Mouse (Mus musculus): ENCODE measurements at regions not wholly inside any gene's neighbourhood (a gene's known extent, or its start where the extent isn't known, plus 50 kb on each side); places are given as distances from the start of the nearest gene placed in this dataset.

DNA sequence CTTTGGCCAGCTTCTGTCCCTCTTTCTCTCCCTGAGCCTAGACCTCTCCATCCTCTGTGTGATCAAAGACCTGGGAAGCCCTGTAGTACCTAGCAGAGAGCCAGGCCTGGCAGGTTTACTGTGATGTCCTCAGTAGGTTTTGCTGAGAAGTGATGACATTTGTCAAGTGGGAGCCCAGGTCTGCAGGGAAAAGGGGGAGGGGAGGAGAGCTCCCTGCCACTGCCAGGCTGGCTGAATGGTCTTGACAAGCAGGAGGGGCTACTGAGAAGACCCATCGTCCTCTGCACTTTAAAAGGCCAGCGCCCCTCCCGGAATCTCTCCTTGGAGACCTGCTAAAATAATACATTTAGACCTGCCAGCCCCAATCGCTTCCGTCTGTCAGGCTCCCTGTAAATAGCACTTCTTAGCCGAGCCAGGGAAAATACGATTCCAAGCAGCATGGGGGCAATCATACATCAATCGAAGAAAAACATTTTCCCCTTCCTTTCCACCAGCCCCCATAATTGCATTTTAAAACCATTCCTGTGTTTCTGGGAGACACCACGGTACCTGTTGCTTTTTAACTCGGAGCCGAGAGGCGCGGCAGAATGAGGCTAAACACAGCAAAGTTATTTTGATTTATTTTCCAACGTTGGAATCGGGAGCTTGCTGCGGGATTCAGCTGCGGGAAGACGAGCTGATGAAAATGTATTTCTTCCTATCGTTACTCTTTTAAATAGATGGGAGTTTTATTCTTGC lies 144.5 kb upstream of the Tle3 start:
- H3K4me1 ChIP-seq, result peaks cover 18% of the 10 kb centered on the region
- H3K9me3 ChIP-seq, result no peaks in the 10 kb centered on the region
- no peak overlapping the region for H3K27ac ChIP-seq
- 17% methylated on average over 19 of the region's 19 CpGs for WGBS
- H3K36me3 ChIP-seq, result no peaks in the 10 kb centered on the region
- no peak for ATAC-seq (ENCODE audit: insufficient number of reproducible peaks, low FRiP score, low TSS enrichment, low read depth)
- no peak overlapping the region for H3K4me3 ChIP-seq
- H3K9ac ChIP-seq, result no peak overlapping the region
- H3K4me2 ChIP-seq, result peak overlapping the region; percentile 33
- H3K27me3 ChIP-seq, result peaks cover 8% of the 10 kb centered on the region; the same call in 1 of the 2 replicates

GRCm38 (mm10) chr9:61228230-61228631 lies 143.9 kb upstream of the Tle3 start:
- no peaks in the 10 kb centered on the region for H3K36me3 ChIP-seq
- no peak for ATAC-seq (ENCODE audit: insufficient number of reproducible peaks, low FRiP score, low TSS enrichment, low read depth)
- no peak overlapping the region for H3K4me3 ChIP-seq
- H3K4me1 ChIP-seq, result peaks cover 18% of the 10 kb centered on the region
- 65% methylated on average over 6 of the region's 6 CpGs for WGBS
- peaks cover 8% of the 10 kb centered on the region; the same call in 1 of the 2 replicates for H3K27me3 ChIP-seq
- no peaks in the 10 kb centered on the region for H3K9me3 ChIP-seq
- H3K4me2 ChIP-seq, result 0 out of 2 replicates have a peak overlapping the region, but pooled peaks have one; percentile 33
- no peak overlapping the region for H3K27ac ChIP-seq
- no peak overlapping the region for H3K9ac ChIP-seq

- peaks cover 8% of the 10 kb centered on the region; the same call in 1 of the 2 replicates for H3K27me3 ChIP-seq
- H3K4me1 ChIP-seq, result peaks cover 18% of the 10 kb centered on the region
- 81% methylated on average over 4 of the region's 4 CpGs for WGBS
- no peaks in the 10 kb centered on the region for H3K9me3 ChIP-seq
- H3K4me3 ChIP-seq, result no peak overlapping the region
- H3K36me3 ChIP-seq, result no peaks in the 10 kb centered on the region
- H3K27ac ChIP-seq, result no peak overlapping the region
- no peak overlapping the region for H3K4me2 ChIP-seq
- no peak overlapping the region for H3K9ac ChIP-seq
- ATAC-seq (ENCODE audit: insufficient number of reproducible peaks, low FRiP score, low TSS enrichment, low read depth), result no peak
Observed at GRCm38 (mm10) chr9:61230306-61230705, 141.9 kb upstream of the Tle3 start.

DNA sequence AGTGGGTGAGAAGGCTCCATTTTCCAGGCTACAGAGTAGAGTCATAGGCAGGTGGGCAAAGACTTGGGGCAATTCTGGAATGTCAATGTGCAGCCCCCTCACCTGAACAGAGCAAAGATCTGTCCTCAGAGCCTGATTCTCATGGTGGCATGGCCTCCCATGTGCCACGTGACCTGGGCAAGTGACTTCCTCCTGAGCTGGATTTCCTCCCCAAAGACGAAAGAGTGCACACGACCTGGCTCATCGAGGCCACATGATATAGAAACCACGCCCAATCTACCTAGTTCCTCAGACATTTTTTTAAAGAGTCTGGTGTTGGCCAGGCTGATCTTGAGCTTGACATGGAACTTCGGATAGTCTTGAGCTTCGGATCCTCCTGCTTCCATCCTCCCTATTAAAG lies 139.5 kb upstream of the Tle3 start:
- no peaks in the 10 kb centered on the region for H3K9me3 ChIP-seq
- 85% methylated on average over 7 of the region's 7 CpGs for WGBS
- ATAC-seq (ENCODE audit: insufficient number of reproducible peaks, low FRiP score, low TSS enrichment, low read depth), result no peak

DNA sequence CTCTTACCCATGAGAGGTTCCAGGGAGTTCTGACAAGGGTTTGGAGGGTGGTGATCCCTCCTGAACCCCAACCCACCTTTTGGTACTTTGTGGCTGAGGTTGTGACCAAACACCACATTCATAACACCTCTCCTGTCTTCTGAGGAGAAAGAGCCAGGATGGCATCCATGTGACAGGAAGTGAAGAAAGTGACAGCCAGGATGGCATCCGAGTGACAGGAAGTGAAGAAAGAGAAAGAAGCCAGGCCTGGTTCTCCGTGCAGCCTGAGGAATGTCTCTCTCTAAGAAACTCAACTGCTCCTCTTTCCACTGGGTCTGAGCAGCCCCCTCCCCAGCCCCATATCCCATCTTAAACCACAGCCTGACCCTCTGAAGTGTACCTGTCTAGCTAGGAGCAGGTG lies 138.9 kb upstream of the Tle3 start:
- Histone ChIP-seq H3K9ac (no peak overlapping the region), H3K4me3 (no peak overlapping the region), H3K4me1 (peaks cover 17% of the 10 kb centered on the region), H3K36me3 (no peaks in the 10 kb centered on the region), H3K27me3 (peaks cover 18% of the 10 kb centered on the region; the same call in 1 of the 2 replicates), H3K4me2 (no peak overlapping the region), H3K27ac (no peak overlapping the region), H3K9me3 (no peaks in the 10 kb centered on the region)
- no peak for ATAC-seq (ENCODE audit: insufficient number of reproducible peaks, low FRiP score, low TSS enrichment, low read depth)
- WGBS, result 68% methylated on average over 2 of the region's 2 CpGs

More for the DNA sequence above, 139.5 kb upstream of the Tle3 start:
- Histone ChIP-seq H3K9ac (no peak overlapping the region), H3K4me3 (no peak overlapping the region), H3K27me3 (peaks cover 14% of the 10 kb centered on the region; the same call in 1 of the 2 replicates), H3K4me1 (peaks cover 23% of the 10 kb centered on the region), H3K4me2 (no peak overlapping the region), H3K36me3 (no peaks in the 10 kb centered on the region), H3K27ac (no peak overlapping the region)

- Histone ChIP-seq H3K9me3 (no peaks in the 10 kb centered on the region), H3K27ac (no peak overlapping the region), H3K27me3 (peaks cover 24% of the 10 kb centered on the region; the same call in 1 of the 2 replicates), H3K4me1 (peaks cover 13% of the 10 kb centered on the region), H3K36me3 (no peaks in the 10 kb centered on the region), H3K4me2 (peak overlapping the region; percentile 12; the same call in 1 of the 2 replicates), H3K4me3 (no peak overlapping the region), H3K9ac (no peak overlapping the region)
- 25% methylated on average over 17 of the region's 17 CpGs for WGBS
- no peak for ATAC-seq (ENCODE audit: insufficient number of reproducible peaks, low FRiP score, low TSS enrichment, low read depth)
Observed at GRCm38 (mm10) chr9:61235653-61236610, 136.2 kb upstream of the Tle3 start.

- Histone ChIP-seq H3K9ac (no peak overlapping the region), H3K27ac (no peak overlapping the region), H3K4me1 (peaks cover 13% of the 10 kb centered on the region), H3K4me2 (no peak overlapping the region), H3K9me3 (no peaks in the 10 kb centered on the region), H3K36me3 (no peaks in the 10 kb centered on the region), H3K4me3 (no peak overlapping the region), H3K27me3 (peaks cover 20% of the 10 kb centered on the region; the same call in 1 of the 2 replicates)
- WGBS, result 68% methylated on average over 4 of the region's 4 CpGs
- ATAC-seq (ENCODE audit: insufficient number of reproducible peaks, low FRiP score, low TSS enrichment, low read depth), result no peak
Observed at GRCm38 (mm10) chr9:61238687-61239250, 133.4 kb upstream of the Tle3 start.

DNA sequence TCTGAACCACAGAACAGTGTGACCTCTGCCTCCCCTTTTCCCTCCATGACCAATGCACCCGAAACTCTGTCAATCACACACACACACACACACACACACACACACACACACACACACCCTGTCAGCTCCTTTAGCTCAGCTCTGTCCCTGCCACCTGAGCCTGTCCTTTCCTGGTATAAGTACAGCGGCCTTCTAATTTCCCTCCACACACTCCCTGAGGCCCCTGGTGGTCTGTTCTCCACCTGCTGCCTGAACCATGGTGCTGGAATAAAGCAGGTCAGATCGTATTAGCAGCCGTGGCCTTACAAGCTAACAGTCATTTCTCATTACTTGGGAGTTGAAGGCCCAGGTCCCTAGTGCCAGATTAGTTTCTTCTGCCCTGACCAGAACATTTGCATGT lies 132.8 kb upstream of the Tle3 start:
- no peak overlapping the region for H3K27ac ChIP-seq
- no peak overlapping the region for H3K9ac ChIP-seq
- H3K4me2 ChIP-seq, result no peak overlapping the region
- WGBS, result 59% methylated on average over 4 of the region's 4 CpGs
- 0 out of 2 replicates have a peak, but pooled peaks have one; percentile 48 for ATAC-seq (ENCODE audit: insufficient number of reproducible peaks, low FRiP score, low TSS enrichment, low read depth)
- peaks cover 20% of the 10 kb centered on the region; the same call in 1 of the 2 replicates for H3K27me3 ChIP-seq
- peaks cover 13% of the 10 kb centered on the region for H3K4me1 ChIP-seq
- no peak overlapping the region for H3K4me3 ChIP-seq
- no peaks in the 10 kb centered on the region for H3K36me3 ChIP-seq
- no peaks in the 10 kb centered on the region for H3K9me3 ChIP-seq

GRCm38 (mm10) chr9:61241442-61241841 lies 130.7 kb upstream of the Tle3 start:
- H3K4me1 ChIP-seq, result peaks cover 3% of the 10 kb centered on the region
- no peak overlapping the region for H3K27ac ChIP-seq
- H3K4me3 ChIP-seq, result no peak overlapping the region
- 55% methylated on average over 8 of the region's 8 CpGs for WGBS
- no peak overlapping the region for H3K4me2 ChIP-seq
- no peaks in the 10 kb centered on the region for H3K36me3 ChIP-seq
- H3K9ac ChIP-seq, result no peak overlapping the region
- H3K9me3 ChIP-seq, result no peaks in the 10 kb centered on the region
- H3K27me3 ChIP-seq, result peaks cover 20% of the 10 kb centered on the region; the same call in 1 of the 2 replicates
- ATAC-seq (ENCODE audit: insufficient number of reproducible peaks, low FRiP score, low TSS enrichment, low read depth), result no peak

GRCm38 (mm10) chr9:61242167-61242860 lies 129.9 kb upstream of the Tle3 start:
- Histone ChIP-seq H3K4me2 (no peak overlapping the region), H3K4me1 (no peaks in the 10 kb centered on the region), H3K9me3 (no peaks in the 10 kb centered on the region), H3K36me3 (no peaks in the 10 kb centered on the region), H3K9ac (no peak overlapping the region), H3K27me3 (peaks cover 13% of the 10 kb centered on the region; the same call in 1 of the 2 replicates), H3K27ac (no peak overlapping the region), H3K4me3 (no peak overlapping the region)
- ATAC-seq (ENCODE audit: insufficient number of reproducible peaks, low FRiP score, low TSS enrichment, low read depth), result no peak
- 74% methylated on average over 9 of the region's 9 CpGs for WGBS

DNA sequence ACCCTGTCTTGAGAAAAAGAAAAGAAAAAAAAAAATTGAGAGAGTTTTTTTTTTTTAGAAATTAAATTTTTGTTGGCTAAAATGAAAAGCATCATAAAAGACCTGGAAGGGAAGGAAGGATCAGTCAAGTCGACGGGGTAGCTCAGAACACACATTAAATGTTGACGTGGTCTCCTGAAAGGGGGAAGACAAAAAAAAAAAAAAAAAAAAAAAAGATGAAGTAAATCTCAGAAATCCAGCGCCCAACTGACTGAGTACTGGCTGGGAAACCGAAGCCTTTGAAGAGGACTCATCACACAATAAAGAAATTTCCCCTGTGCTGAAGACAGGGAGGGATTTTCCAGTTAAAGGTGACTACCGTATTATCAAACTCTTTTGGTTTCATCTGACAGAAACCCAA lies 128.9 kb upstream of the Tle3 start:
- Histone ChIP-seq H3K9ac (no peak overlapping the region), H3K4me3 (no peak overlapping the region), H3K9me3 (no peaks in the 10 kb centered on the region), H3K27ac (no peak overlapping the region), H3K4me2 (no peak overlapping the region), H3K27me3 (peaks cover 5% of the 10 kb centered on the region; the same call in 1 of the 2 replicates), H3K36me3 (no peaks in the 10 kb centered on the region), H3K4me1 (no peaks in the 10 kb centered on the region)
- ATAC-seq (ENCODE audit: insufficient number of reproducible peaks, low FRiP score, low TSS enrichment, low read depth), result no peak
- WGBS, result 68% methylated on average over 6 of the region's 6 CpGs
